Mouse (Mus musculus) MEL (cell line): ENCODE data around the gene Zscan21. TPM values are rescaled to one million over a fixed set of nuclear protein-coding genes. Genes with fewer than 3 reads are reported as not detected.

Experiments used
- DNase-seq: peaks from one replicate; pipeline ENCODE4 v3.0.0; 2011; ENCODE audit warnings: low read depth, low spot score
- H3K27ac ChIP-seq: 2 replicates; pipeline ENCODE4 v1.5.1; 2012; ENCODE audit warnings: low read depth, mild to moderate bottlenecking, control low read depth, low read length, moderate library complexity; ENCODE audit not compliant: control insufficient read depth
- H3K27me3 ChIP-seq, 2 experiments: fragments of 150-350 bp in 1 of 2; sonication (generic) in 1 of 2; 2 replicates each; pipeline ENCODE4 v1.6.1; 2012; ENCODE audit warnings: low read length in 2 of 2, mild to moderate bottlenecking in 2 of 2, improper control_type of control experiment in 1 of 2, moderate library complexity in 1 of 2; ENCODE audit not compliant: insufficient read depth in 2 of 2, control insufficient read depth in 1 of 2
- H3K36me3 ChIP-seq, 2 experiments: 2 replicates each; pipeline ENCODE4 v1.6.1; 2012 to 2014; ENCODE audit warnings: low read length in 2 of 2, improper control_type of control experiment in 1 of 2, inconsistent platforms in 1 of 2, mild to moderate bottlenecking in 1 of 2; ENCODE audit not compliant: insufficient read depth in 2 of 2, control insufficient read depth in 1 of 2
- H3K4me1 ChIP-seq, 2 experiments: fragments of 150-350 bp in 1 of 2; sonication (generic) in 1 of 2; 2 replicates each; pipeline ENCODE4 v1.6.1; 2012; ENCODE audit warnings: low read length in 2 of 2, improper control_type of control experiment in 1 of 2, mild to moderate bottlenecking in 1 of 2; ENCODE audit not compliant: insufficient read depth in 2 of 2, control insufficient read depth in 1 of 2
- H3K4me3 ChIP-seq, 2 experiments: fragments of 150-350 bp in 1 of 2; sonication (generic) in 1 of 2; 2 replicates each; pipeline ENCODE4 v1.5.1; 2012; ENCODE audit warnings: low read depth in 2 of 2, low read length in 2 of 2, mild to moderate bottlenecking in 2 of 2, moderate library complexity in 2 of 2, control low read depth in 1 of 2, improper control_type of control experiment in 1 of 2; ENCODE audit not compliant: control insufficient read depth in 1 of 2, insufficient read depth in 1 of 2
- H3K79me2 ChIP-seq: 2 replicates; pipeline ENCODE4 v1.6.1; 2012; ENCODE audit warnings: mild to moderate bottlenecking, low read length, moderate library complexity; ENCODE audit not compliant: control insufficient read depth, poor library complexity, insufficient read depth
- H3K9ac ChIP-seq: 2 replicates; pipeline ENCODE4 v1.6.1; 2012; ENCODE audit warnings: low read depth, mild to moderate bottlenecking, control low read depth, low read length, moderate library complexity; ENCODE audit not compliant: control insufficient read depth, poor library complexity, severe bottlenecking
- H3K9me3 ChIP-seq: fragments of 150-350 bp; sonication (generic); replicated peaks from 2 replicates; pipeline ENCODE4 v1.6.1; 2012; ENCODE audit warnings: mild to moderate bottlenecking, low read length, improper control_type of control experiment, moderate library complexity; ENCODE audit not compliant: insufficient read depth
- CTCF ChIP-seq, 3 experiments: IDR thresholded peaks in 2 of 3; conservative IDR thresholded peaks in 1 of 3; 2 replicates each; pipeline ENCODE4 v1.5.1; 2011 to 2012; ENCODE audit warnings: low read length in 3 of 3, low read depth in 2 of 3, mild to moderate bottlenecking in 2 of 3, improper control_type of control experiment in 1 of 3, inconsistent platforms in 1 of 3, mixed read lengths in 1 of 3, moderate library complexity in 1 of 3; ENCODE audit not compliant: control insufficient read depth in 1 of 3, insufficient read depth in 1 of 3, poor library complexity in 1 of 3, severe bottlenecking in 1 of 3
- ELF1 ChIP-seq: IDR thresholded peaks from 2 replicates; pipeline ENCODE4 v1.6.1; 2014; ENCODE audit warnings: low read depth, mild to moderate bottlenecking, inconsistent platforms, low read length, improper control_type of control experiment, moderate library complexity
- EP300 ChIP-seq, 2 experiments: IDR thresholded peaks; 2 replicates each; pipeline ENCODE4 v1.6.1; 2011; ENCODE audit warnings: improper control_type of control experiment in 2 of 2, low read length in 2 of 2, low read depth in 1 of 2, mild to moderate bottlenecking in 1 of 2
- HCFC1 ChIP-seq: IDR thresholded peaks from 2 replicates; pipeline ENCODE4 v1.6.1; 2012; ENCODE audit warnings: low read depth, mild to moderate bottlenecking, inconsistent platforms, low read length, improper control_type of control experiment, moderate library complexity
- KAT2A ChIP-seq: conservative IDR thresholded peaks from 2 replicates; pipeline ENCODE4 v1.6.1; 2012; ENCODE audit warnings: low read depth, low read length, improper control_type of control experiment, inconsistent platforms
- MAFK ChIP-seq: IDR thresholded peaks from 2 replicates; pipeline ENCODE4 v1.6.1; 2011; ENCODE audit warnings: low read depth, mild to moderate bottlenecking, low read length, improper control_type of control experiment, borderline replicate concordance
- MAX ChIP-seq: IDR thresholded peaks from 2 replicates; pipeline ENCODE4 v1.6.1; 2011; ENCODE audit warnings: low read length, improper control_type of control experiment
- MAZ ChIP-seq: IDR thresholded peaks from 2 replicates; pipeline ENCODE4 v1.6.1; 2012; ENCODE audit warnings: low read depth, mild to moderate bottlenecking, inconsistent platforms, low read length, improper control_type of control experiment
- MXI1 ChIP-seq: IDR thresholded peaks from 2 replicates; pipeline ENCODE4 v1.6.1; 2011; ENCODE audit warnings: mild to moderate bottlenecking, low read depth, low read length, improper control_type of control experiment
- MYC ChIP-seq: IDR thresholded peaks from 2 replicates; pipeline ENCODE4 v1.6.1; 2011; ENCODE audit warnings: low read depth, mild to moderate bottlenecking, low read length, improper control_type of control experiment, moderate library complexity
- NELFE ChIP-seq: IDR thresholded peaks from 2 replicates; pipeline ENCODE4 v1.6.1; 2011; ENCODE audit warnings: low read depth, low read length, improper control_type of control experiment
- POLR2A ChIP-seq, 2 experiments: IDR thresholded peaks; 2 replicates each; pipeline ENCODE4 v1.6.1; 2011 to 2012; ENCODE audit warnings: low read length in 2 of 2, mild to moderate bottlenecking in 2 of 2, control low read depth in 1 of 2, improper control_type of control experiment in 1 of 2, low read depth in 1 of 2, moderate library complexity in 1 of 2; ENCODE audit not compliant: control insufficient read depth in 1 of 2, insufficient read depth in 1 of 2, poor library complexity in 1 of 2
- POLR2AphosphoS2 ChIP-seq: IDR thresholded peaks from 2 replicates; pipeline ENCODE4 v1.6.1; 2011; ENCODE audit warnings: low read length, improper control_type of control experiment
- SIN3A ChIP-seq: IDR thresholded peaks from 2 replicates; pipeline ENCODE4 v1.6.1; 2012; ENCODE audit warnings: low read length, improper control_type of control experiment, inconsistent platforms
- SMC3 ChIP-seq: IDR thresholded peaks from 2 replicates; pipeline ENCODE4 v1.6.1; 2011; ENCODE audit warnings: low read depth, low read length, improper control_type of control experiment
- TAL1 ChIP-seq: IDR thresholded peaks from 2 replicates; pipeline ENCODE4 v1.6.1; 2012; ENCODE audit warnings: mild to moderate bottlenecking, inconsistent platforms, low read length, moderate library complexity, mixed read lengths
- TBP ChIP-seq: IDR thresholded peaks from 2 replicates; pipeline ENCODE4 v1.8.0; 2011; ENCODE audit warnings: low read depth, low read length, improper control_type of control experiment
- TCF12 ChIP-seq: IDR thresholded peaks from 2 replicates; pipeline ENCODE4 v1.6.1; 2014; ENCODE audit warnings: low read depth, mild to moderate bottlenecking, inconsistent platforms, low read length, improper control_type of control experiment, moderate library complexity
- ZKSCAN1 ChIP-seq: IDR thresholded peaks from 2 replicates; pipeline ENCODE4 v1.6.1; 2012; ENCODE audit warnings: low read depth, mild to moderate bottlenecking, inconsistent platforms, low read length, improper control_type of control experiment, moderate library complexity
- ZMIZ1 ChIP-seq: IDR thresholded peaks from 2 replicates; pipeline ENCODE4 v1.6.1; 2012; ENCODE audit warnings: low read depth, mild to moderate bottlenecking, inconsistent platforms, low read length, improper control_type of control experiment, moderate library complexity
- ZNF384 ChIP-seq: IDR thresholded peaks from 2 replicates; pipeline ENCODE4 v1.6.1; 2012; ENCODE audit warnings: low read depth, mild to moderate bottlenecking, inconsistent platforms, low read length, improper control_type of control experiment
- polyA plus RNA-seq, 2 experiments: library from polyadenylated mRNA; stranded (reverse) in 1 of 2; unstranded in 1 of 2; fragments of >175 nt in 1 of 2; fragments of >200 nt in 1 of 2; gene quantifications; 2 replicates each; pipeline versions ENCODE4 v1.2.1 to v1.2.4; 2012; ENCODE audit warnings: low replicate concordance in 2 of 2, low read depth in 1 of 2; ENCODE audit not compliant: insufficient read length in 2 of 2, insufficient read depth in 1 of 2, missing spikeins in 1 of 2
- total RNA-seq: library from RNA; depleted of rRNA; stranded (reverse); fragments of 300-350 nt; gene quantifications from 2 replicates; pipeline ENCODE4 v1.2.3, GENCODE M21; 2012; rRNA removed

Gene Zscan21
- total RNA-seq (7.6 and 9.0 TPM in 2 replicates), polyA plus RNA-seq (10 to 100 TPM in 1 of 2 experiments, not detected in 1; 10.5 TPM)

GRCm38 (mm10) chr5:138116255-138117198 is at the start of gene Zscan21:
Gene Zscan21, plus strand, starts transcription at chr5:138116903.
- DNase-seq: peak; percentile 94
- Histone ChIP-seq H3K27ac (peak within 1 kb of the TSS; percentile 83), H3K79me2 (peaks cover 3% of the 10 kb centered on the region), H3K9ac (peak within 1 kb of the TSS; percentile 82), H3K4me1 (peaks cover 4 to 8% of the 10 kb centered on the region in 2 experiments; a peak in 3 of 4 replicates), H3K9me3 (no peaks in the 10 kb centered on the region), H3K27me3 (no peaks in the 10 kb centered on the region), H3K4me3 (peak within 1 kb of the TSS; percentile 58 to 92), H3K36me3 (peaks cover 0 to 12% of the 10 kb centered on the region in 2 experiments; a peak in 2 of 4 replicates)
- TF ChIP-seq ZNF384 (no peak), ZMIZ1 (peak; percentile 77), MYC (no peak), MXI1 (0 out of 2 replicates have a peak, but pooled peaks have one; percentile 3), MAX (no peak), TBP (peak; percentile 81), KAT2A (no peak), HCFC1 (peak; percentile 80), SIN3A (0 out of 2 replicates have a peak, but pooled peaks have one; percentile 44), ELF1 (peak; percentile 25), ZKSCAN1 (no peak), MAZ (peak; percentile 74), POLR2A (IDR thresholded peaks at IDR 0.05; ENCODE audit: control insufficient read depth in 1 of 2, insufficient read depth in 1 of 2, low read depth in 1 of 2, low read length in 2 of 2, poor library complexity in 1 of 2) (peak; percentile 35 to 95; a peak in 3 of 4 replicates), POLR2AphosphoS2 (peak; percentile 92), TCF12 (peak; percentile 63), NELFE (peak; percentile 79), MAFK (no peak), EP300 (IDR thresholded peaks at IDR 0.05; ENCODE audit: low read depth in 1 of 2, low read length in 2 of 2) (0 out of 4 replicates have a peak, but pooled peaks of 1 of the 2 experiments have one; percentile 7), CTCF (IDR thresholded peaks at IDR 0.05 in 2 of 3, conservative IDR thresholded peaks at IDR 0.05 in 1 of 3; ENCODE audit: control insufficient read depth in 1 of 3, insufficient read depth in 1 of 3, low read depth in 2 of 3, low read length in 3 of 3, poor library complexity in 1 of 3, severe bottlenecking in 1 of 3) (no peak)

DNA sequence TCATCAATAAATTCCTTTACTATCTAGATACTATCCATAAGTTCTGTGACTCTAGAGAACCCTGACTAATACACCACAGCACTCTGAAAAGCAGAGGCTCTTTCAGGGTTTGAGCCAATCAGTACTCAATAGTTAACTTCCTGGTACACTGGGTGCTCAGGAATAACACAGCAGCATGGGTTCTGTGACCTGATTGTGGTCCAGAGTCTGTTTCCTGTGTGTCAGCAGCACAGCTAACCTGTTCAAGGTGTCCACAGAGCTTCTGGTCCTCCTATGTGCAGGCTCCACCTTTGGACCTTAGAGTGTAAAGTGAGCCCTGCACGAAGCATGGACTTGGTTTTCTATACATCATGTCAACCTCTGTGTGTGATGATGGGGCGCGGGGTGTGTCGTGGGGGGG is 42.9 kb upstream of the Zscan21 start:
- no peak overlapping the region for H3K9ac ChIP-seq
- TF ChIP-seq CTCF (IDR thresholded peaks at IDR 0.05 in 2 of 3, conservative IDR thresholded peaks at IDR 0.05 in 1 of 3; ENCODE audit: control insufficient read depth in 1 of 3, insufficient read depth in 1 of 3, low read depth in 2 of 3, low read length in 3 of 3, poor library complexity in 1 of 3, severe bottlenecking in 1 of 3): no peak
- no peak for TF ChIP-seq SMC3
- TF ChIP-seq TAL1: no peak
- H3K27ac ChIP-seq: no peak overlapping the region
- H3K4me1 ChIP-seq: no peaks in the 10 kb centered on the region
- no peaks in the 10 kb centered on the region for H3K9me3 ChIP-seq
- no peaks in the 10 kb centered on the region for H3K79me2 ChIP-seq
- no peak overlapping the region for H3K4me3 ChIP-seq
- no peaks in the 10 kb centered on the region for H3K36me3 ChIP-seq
- H3K27me3 ChIP-seq: no peaks in the 10 kb centered on the region
- no peak for DNase-seq
